Mouse (Mus musculus) brain, embryonic 14.5 days (tissue): ENCODE measurements around the gene Zkscan17.

Experiments
- CTCF ChIP-seq: fragments of 200-500 bp; IDR thresholded peaks from 2 replicates; pipeline ENCODE4 v1.5.1; 2012; ENCODE audit warnings: inconsistent platforms, mild to moderate bottlenecking, moderate library complexity, borderline replicate concordance; ENCODE audit not compliant: insufficient read depth, insufficient read length; ENCODE audit errors: extremely low read depth
- POLR2A ChIP-seq: fragments of 200-500 bp; IDR thresholded peaks from 2 replicates; pipeline ENCODE4 v1.6.1; 2012; ENCODE audit warnings: mild to moderate bottlenecking, inconsistent platforms, borderline replicate concordance; ENCODE audit not compliant: poor library complexity, insufficient read depth, insufficient read length, severe bottlenecking; ENCODE audit errors: extremely low read depth

DNA sequence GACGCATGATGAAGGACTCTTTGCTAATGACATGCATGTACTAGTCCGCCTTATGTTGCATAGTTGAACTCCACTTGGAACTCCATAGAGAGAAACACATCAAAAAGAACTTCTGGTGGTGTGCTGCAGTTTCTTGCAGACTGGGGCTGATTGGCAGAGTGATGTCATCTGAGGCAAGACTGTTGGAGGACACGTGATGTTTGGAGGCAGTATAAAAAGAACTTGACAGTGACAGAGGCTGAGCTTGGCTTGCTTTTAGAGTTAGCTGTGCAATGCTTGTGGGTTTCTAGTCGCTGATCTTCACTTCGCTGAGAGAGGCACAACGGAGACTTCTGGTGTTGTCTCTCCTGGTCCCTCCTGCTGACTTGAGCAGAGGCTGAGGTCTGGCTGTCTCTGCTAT, 49.3 kb downstream of the Zkscan17 start:
- TF ChIP-seq CTCF, result no peak
- no peak for TF ChIP-seq POLR2A
